Mouse (Mus musculus) E14TG2a.4 (cell line): ENCODE measurements around the gene Was.

Experiments used
- CTCF ChIP-seq: conservative IDR thresholded peaks from 2 replicates; pipeline ENCODE4 v1.5.1; 2014; ENCODE audit warnings: low read length
- POU5F1 ChIP-seq: IDR thresholded peaks from 2 replicates; pipeline ENCODE4 v1.6.1; 2014; ENCODE audit warnings: low read length, borderline replicate concordance

- TF ChIP-seq CTCF, result no peak
- no peak for TF ChIP-seq POU5F1
Measured at GRCm38 (mm10) chrX:8096787-8097242, 6.5 kb upstream of the Was start.
